21 mouse cellular contexts compared by ENCODE assay signal in the genomic region with DNA sequence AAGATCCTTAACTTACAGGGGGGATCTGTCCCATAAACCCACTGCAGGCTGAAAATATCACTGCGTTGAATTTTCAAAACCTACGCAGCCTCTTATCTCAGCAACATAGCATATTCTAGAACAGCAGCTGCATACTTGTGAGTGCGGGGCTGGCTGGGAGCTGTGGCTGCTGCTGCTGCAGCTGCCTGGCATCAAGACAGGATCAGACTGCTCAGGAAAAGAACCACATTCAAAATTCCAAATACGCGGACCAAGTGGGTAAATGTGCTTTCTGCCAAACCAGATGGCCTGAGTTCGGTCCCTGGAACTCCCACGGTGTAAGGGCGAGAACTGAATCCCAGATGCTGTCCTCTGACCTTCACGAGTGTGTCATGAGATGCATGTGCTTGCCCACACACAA. TPM values are rescaled to one million over a fixed set of nuclear protein-coding genes. Genes with fewer than 3 reads are reported as not detected.
A peak's percentile ranks its signal among the peaks of the same experiment; 100 is the strongest.
DNase-seq lines count a peak whose midpoint lies in the region; ATAC-seq and TF ChIP-seq lines count a peak whose summit lies in the region.
"Had no signal": no experiment of that assay in that cellular context is flagged by ENCODE, and none has a peak within 500 bp of the region (broad histone marks: within the 10 kb centered on the region; RNA-seq: fewer than 3 reads in every experiment).

No protein-coding gene starts in this region.

- no peak overlapping the region for H3K4me2 ChIP-seq in hindbrain, embryonic 13.5 days
- H3K4me2 ChIP-seq in hindbrain, embryonic 12.5 days (replicated peaks), result no peak overlapping the region
- H3K4me2 ChIP-seq in lung, embryonic 16.5 days (ENCODE audit: low read depth, low read length), result no peak overlapping the region
- H3K4me2 ChIP-seq in forebrain, postnatal 0 days (ENCODE audit: low read depth), result no peak overlapping the region
- H3K4me2 ChIP-seq: heart, embryonic 15.5 days had no signal

- no peaks in the 10 kb centered on the region for H3K27me3 ChIP-seq in hindbrain, embryonic 13.5 days
- H3K27me3 ChIP-seq in hindbrain, embryonic 12.5 days, result no peaks in the 10 kb centered on the region
- no peaks in the 10 kb centered on the region for H3K27me3 ChIP-seq in lung, embryonic 16.5 days (ENCODE audit: control insufficient read depth, insufficient read depth, low read depth, low read length)
- H3K27me3 ChIP-seq in forebrain, postnatal 0 days (ENCODE audit: insufficient read depth, low read length), result no peaks in the 10 kb centered on the region
- H3K27me3 ChIP-seq: heart, embryonic 15.5 days had no signal

- H3K27ac ChIP-seq in hindbrain, embryonic 13.5 days, result no peak overlapping the region
- no peak overlapping the region for H3K27ac ChIP-seq in hindbrain, embryonic 12.5 days
- H3K27ac ChIP-seq in lung, embryonic 16.5 days (ENCODE audit: low read length), result no peak overlapping the region
- H3K27ac ChIP-seq in forebrain, postnatal 0 days (ENCODE audit: low read depth, low read length), result no peak overlapping the region
- H3K27ac ChIP-seq: heart, embryonic 15.5 days; left cerebral cortex, adult 2 months had no signal

- ATAC-seq in hindbrain, embryonic 13.5 days (ENCODE audit: low FRiP score), result no peak
- no peak for ATAC-seq in hindbrain, embryonic 12.5 days (ENCODE audit: low FRiP score)
- ATAC-seq in lung, embryonic 16.5 days (ENCODE audit: low read depth), result peak; percentile 58
- peak; percentile 36 for ATAC-seq in forebrain, postnatal 0 days
- ATAC-seq: hindbrain, embryonic 16.5 days; intestine, embryonic 16.5 days had no signal

- H3K9me3 ChIP-seq in hindbrain, embryonic 13.5 days, result no peaks in the 10 kb centered on the region
- H3K9me3 ChIP-seq in hindbrain, embryonic 12.5 days (replicated peaks), result no peaks in the 10 kb centered on the region
- no peaks in the 10 kb centered on the region for H3K9me3 ChIP-seq in lung, embryonic 16.5 days (ENCODE audit: control insufficient read depth, low read length)
- H3K9me3 ChIP-seq in forebrain, postnatal 0 days (ENCODE audit: low read length), result no peaks in the 10 kb centered on the region
- H3K9me3 ChIP-seq: heart, embryonic 15.5 days had no signal

- 76% methylated on average over 9 of the region's 9 CpGs for WGBS in hindbrain, embryonic 13.5 days
- 82% methylated on average over 9 of the region's 9 CpGs for WGBS in hindbrain, embryonic 12.5 days
- WGBS in lung, embryonic 16.5 days, result 50% methylated on average over 9 of the region's 9 CpGs
- 38% methylated on average over 9 of the region's 9 CpGs for WGBS in forebrain, postnatal 0 days

- H3K4me3 ChIP-seq in hindbrain, embryonic 13.5 days, result no peak overlapping the region
- no peak overlapping the region for H3K4me3 ChIP-seq in hindbrain, embryonic 12.5 days
- no peak overlapping the region for H3K4me3 ChIP-seq in lung, embryonic 16.5 days (ENCODE audit: low read length)
- H3K4me3 ChIP-seq in forebrain, postnatal 0 days (ENCODE audit: low read depth, low read length), result no peak overlapping the region
- H3K4me3 ChIP-seq: heart, embryonic 15.5 days; left cerebral cortex, adult 2 months had no signal

- H3K4me1 ChIP-seq in hindbrain, embryonic 13.5 days (replicated peaks), result peaks cover 56% of the 10 kb centered on the region
- peaks cover 29% of the 10 kb centered on the region for H3K4me1 ChIP-seq in hindbrain, embryonic 12.5 days
- H3K4me1 ChIP-seq in lung, embryonic 16.5 days (replicated peaks; ENCODE audit: control insufficient read depth, insufficient read depth, low read length), result peaks cover 7% of the 10 kb centered on the region; the same call in 1 of the 2 replicates
- H3K4me1 ChIP-seq in forebrain, postnatal 0 days (ENCODE audit: insufficient read depth), result peaks cover 31% of the 10 kb centered on the region; the same call in 1 of the 2 replicates
- H3K4me1 ChIP-seq: heart, embryonic 15.5 days had no signal

- H3K36me3 ChIP-seq in hindbrain, embryonic 13.5 days, result no peaks in the 10 kb centered on the region
- H3K36me3 ChIP-seq in hindbrain, embryonic 12.5 days, result no peaks in the 10 kb centered on the region
- no peaks in the 10 kb centered on the region for H3K36me3 ChIP-seq in lung, embryonic 16.5 days (ENCODE audit: control insufficient read depth, insufficient read depth, low read length)
- H3K36me3 ChIP-seq in forebrain, postnatal 0 days (ENCODE audit: insufficient read depth), result no peaks in the 10 kb centered on the region
- H3K36me3 ChIP-seq: heart, embryonic 15.5 days had no signal

- DNase-seq in cerebellum, postnatal 10 days, result peak; percentile 48 to 50
- DNase-seq in cerebellum, postnatal 14 days, result no peak
- DNase-seq in lung, postnatal 10 days, result no peak
- peak; percentile 62 for DNase-seq in forebrain, postnatal 0 days
- no peak for DNase-seq in gastrocnemius, postnatal 25 days
- DNase-seq: adrenal gland, postnatal 14 days; cerebellum, adult 9-10 months; heart, postnatal 36 days; kidney, adult 9 months; kidney, postnatal 14 days; midbrain, embryonic 14.5 days; retina, postnatal 1 day; right cerebral cortex, postnatal 4 days; thymus, postnatal 36 days had no signal

- 0 out of 2 replicates have a peak overlapping the region, but pooled peaks have one; percentile 20 for H3K9ac ChIP-seq in hindbrain, embryonic 13.5 days
- no peak overlapping the region for H3K9ac ChIP-seq in hindbrain, embryonic 12.5 days
- no peak overlapping the region for H3K9ac ChIP-seq in lung, embryonic 16.5 days (ENCODE audit: low read length)
- H3K9ac ChIP-seq in forebrain, postnatal 0 days, result no peak overlapping the region
- H3K9ac ChIP-seq: heart, embryonic 15.5 days had no signal

- no peak for TF ChIP-seq CTCF in forebrain, postnatal 0 days (IDR thresholded peaks at IDR 0.05; ENCODE audit: low read depth)

RNA-seq across cellular contexts. Expression of gene Amer2, which starts 34.3 kb away (rescaled TPM):
- 22.6 and 24.5 TPM in 2 replicates for polyA plus RNA-seq in hindbrain, embryonic 13.5 days (2015; fragmentation: Nextera tagmentation; extraction: Ambion mirVana)
- 28.2 and 30.4 TPM in 2 replicates for polyA plus RNA-seq in hindbrain, embryonic 12.5 days (2016; fragmentation: Nextera tagmentation; extraction: Ambion mirVana)
- 0.59 and 0.82 TPM in 2 replicates for polyA plus RNA-seq in lung, embryonic 16.5 days (2015; fragmentation: Nextera tagmentation; extraction: Ambion mirVana)
- total RNA-seq in forebrain, postnatal 0 days (2014; rRNA removed), result 31.6 and 42.2 TPM in 2 replicates
- 14.4 and 28.7 TPM in 2 replicates for polyA plus RNA-seq in forebrain, postnatal 0 days (2015; fragmentation: Nextera tagmentation; extraction: Ambion mirVana)
- under 1 TPM; 0.03 to 0.05 TPM for total RNA-seq in gastrocnemius, postnatal 25 days (2021)
- total RNA-seq: heart, postnatal 36 days had no signal

Comparison
In these comparisons a context has a peak if more than half of its experiments do, and no peak if none do; other contexts are left out.
1. DNase-seq: peak in cerebellum, postnatal 10 days (2 of 2) and forebrain, postnatal 0 days (single experiment); none in cerebellum, postnatal 14 days (0 of 2), lung, postnatal 10 days (single experiment) and gastrocnemius, postnatal 25 days (single experiment).
2. ATAC-seq: peak in lung, embryonic 16.5 days (single experiment) and forebrain, postnatal 0 days (single experiment); none in hindbrain, embryonic 13.5 days (single experiment) and hindbrain, embryonic 12.5 days (single experiment).